Mouse (Mus musculus) MEL (cell line): ENCODE measurements around the gene Pxn. TPM values are rescaled to one million over a fixed set of nuclear protein-coding genes. Genes with fewer than 3 reads are reported as not detected.

Experiments used
- DNase-seq: peaks from one replicate; pipeline ENCODE4 v3.0.0; 2011; ENCODE audit warnings: low read depth, low spot score
- H3K27ac ChIP-seq: 2 replicates; pipeline ENCODE4 v1.5.1; 2012; ENCODE audit warnings: low read depth, mild to moderate bottlenecking, control low read depth, low read length, moderate library complexity; ENCODE audit not compliant: control insufficient read depth
- H3K27me3 ChIP-seq, 2 experiments: fragments of 150-350 bp in 1 of 2; sonication (generic) in 1 of 2; 2 replicates each; pipeline ENCODE4 v1.6.1; 2012; ENCODE audit warnings: low read length in 2 of 2, mild to moderate bottlenecking in 2 of 2, improper control_type of control experiment in 1 of 2, moderate library complexity in 1 of 2; ENCODE audit not compliant: insufficient read depth in 2 of 2, control insufficient read depth in 1 of 2
- H3K36me3 ChIP-seq, 2 experiments: 2 replicates each; pipeline ENCODE4 v1.6.1; 2012 to 2014; ENCODE audit warnings: low read length in 2 of 2, improper control_type of control experiment in 1 of 2, inconsistent platforms in 1 of 2, mild to moderate bottlenecking in 1 of 2; ENCODE audit not compliant: insufficient read depth in 2 of 2, control insufficient read depth in 1 of 2
- H3K4me1 ChIP-seq, 2 experiments: fragments of 150-350 bp in 1 of 2; sonication (generic) in 1 of 2; 2 replicates each; pipeline ENCODE4 v1.6.1; 2012; ENCODE audit warnings: low read length in 2 of 2, improper control_type of control experiment in 1 of 2, mild to moderate bottlenecking in 1 of 2; ENCODE audit not compliant: insufficient read depth in 2 of 2, control insufficient read depth in 1 of 2
- H3K4me3 ChIP-seq, 2 experiments: fragments of 150-350 bp in 1 of 2; sonication (generic) in 1 of 2; 2 replicates each; pipeline ENCODE4 v1.5.1; 2012; ENCODE audit warnings: low read depth in 2 of 2, low read length in 2 of 2, mild to moderate bottlenecking in 2 of 2, moderate library complexity in 2 of 2, control low read depth in 1 of 2, improper control_type of control experiment in 1 of 2; ENCODE audit not compliant: control insufficient read depth in 1 of 2, insufficient read depth in 1 of 2
- H3K79me2 ChIP-seq: 2 replicates; pipeline ENCODE4 v1.6.1; 2012; ENCODE audit warnings: mild to moderate bottlenecking, low read length, moderate library complexity; ENCODE audit not compliant: control insufficient read depth, poor library complexity, insufficient read depth
- H3K9ac ChIP-seq: 2 replicates; pipeline ENCODE4 v1.6.1; 2012; ENCODE audit warnings: low read depth, mild to moderate bottlenecking, control low read depth, low read length, moderate library complexity; ENCODE audit not compliant: control insufficient read depth, poor library complexity, severe bottlenecking
- H3K9me3 ChIP-seq: fragments of 150-350 bp; sonication (generic); replicated peaks from 2 replicates; pipeline ENCODE4 v1.6.1; 2012; ENCODE audit warnings: mild to moderate bottlenecking, low read length, improper control_type of control experiment, moderate library complexity; ENCODE audit not compliant: insufficient read depth
- CHD2 ChIP-seq: IDR thresholded peaks from 2 replicates; pipeline ENCODE4 v1.6.1; 2011; ENCODE audit warnings: low read length, improper control_type of control experiment
- CTCF ChIP-seq, 3 experiments: IDR thresholded peaks in 2 of 3; conservative IDR thresholded peaks in 1 of 3; 2 replicates each; pipeline ENCODE4 v1.5.1; 2011 to 2012; ENCODE audit warnings: low read length in 3 of 3, low read depth in 2 of 3, mild to moderate bottlenecking in 2 of 3, improper control_type of control experiment in 1 of 3, inconsistent platforms in 1 of 3, mixed read lengths in 1 of 3, moderate library complexity in 1 of 3; ENCODE audit not compliant: control insufficient read depth in 1 of 3, insufficient read depth in 1 of 3, poor library complexity in 1 of 3, severe bottlenecking in 1 of 3
- GABPA ChIP-seq: IDR thresholded peaks from 2 replicates; pipeline ENCODE4 v1.6.1; 2012; ENCODE audit warnings: low read depth, mild to moderate bottlenecking, inconsistent platforms, low read length, improper control_type of control experiment, moderate library complexity
- JUND ChIP-seq: IDR thresholded peaks from 2 replicates; pipeline ENCODE4 v1.6.1; 2011; ENCODE audit warnings: low read depth, mild to moderate bottlenecking, improper control_type of control experiment, low read length
- MAFK ChIP-seq: IDR thresholded peaks from 2 replicates; pipeline ENCODE4 v1.6.1; 2011; ENCODE audit warnings: low read depth, mild to moderate bottlenecking, low read length, improper control_type of control experiment, borderline replicate concordance
- MAX ChIP-seq: IDR thresholded peaks from 2 replicates; pipeline ENCODE4 v1.6.1; 2011; ENCODE audit warnings: low read length, improper control_type of control experiment
- MEF2A ChIP-seq: IDR thresholded peaks from 2 replicates; pipeline ENCODE4 v1.6.1; 2014; ENCODE audit warnings: low read depth, mild to moderate bottlenecking, inconsistent platforms, low read length, improper control_type of control experiment; ENCODE audit not compliant: poor library complexity, insufficient replicate concordance, severe bottlenecking; ENCODE audit errors: extremely low read depth
- MYB ChIP-seq: IDR thresholded peaks from 2 replicates; pipeline ENCODE4 v1.6.1; 2011; ENCODE audit warnings: mild to moderate bottlenecking, low read depth, low read length, improper control_type of control experiment
- MYC ChIP-seq: IDR thresholded peaks from 2 replicates; pipeline ENCODE4 v1.6.1; 2011; ENCODE audit warnings: low read depth, mild to moderate bottlenecking, low read length, improper control_type of control experiment, moderate library complexity
- NELFE ChIP-seq: IDR thresholded peaks from 2 replicates; pipeline ENCODE4 v1.6.1; 2011; ENCODE audit warnings: low read depth, low read length, improper control_type of control experiment
- POLR2A ChIP-seq, 2 experiments: IDR thresholded peaks; 2 replicates each; pipeline ENCODE4 v1.6.1; 2011 to 2012; ENCODE audit warnings: low read length in 2 of 2, mild to moderate bottlenecking in 2 of 2, control low read depth in 1 of 2, improper control_type of control experiment in 1 of 2, low read depth in 1 of 2, moderate library complexity in 1 of 2; ENCODE audit not compliant: control insufficient read depth in 1 of 2, insufficient read depth in 1 of 2, poor library complexity in 1 of 2
- POLR2AphosphoS5 ChIP-seq: IDR thresholded peaks from 2 replicates; pipeline ENCODE4 v1.6.1; 2012; ENCODE audit warnings: low read depth, borderline replicate concordance, mild to moderate bottlenecking, inconsistent platforms, low read length, moderate library complexity, mixed read lengths
- SIN3A ChIP-seq: IDR thresholded peaks from 2 replicates; pipeline ENCODE4 v1.6.1; 2012; ENCODE audit warnings: low read length, improper control_type of control experiment, inconsistent platforms
- SMC3 ChIP-seq: IDR thresholded peaks from 2 replicates; pipeline ENCODE4 v1.6.1; 2011; ENCODE audit warnings: low read depth, low read length, improper control_type of control experiment
- USF1 ChIP-seq: IDR thresholded peaks from 2 replicates; pipeline ENCODE4 v1.6.1; 2014; ENCODE audit warnings: low read depth, mild to moderate bottlenecking, inconsistent platforms, low read length, improper control_type of control experiment, moderate library complexity
- polyA plus RNA-seq, 2 experiments: library from polyadenylated mRNA; stranded (reverse) in 1 of 2; unstranded in 1 of 2; fragments of >175 nt in 1 of 2; fragments of >200 nt in 1 of 2; gene quantifications; 2 replicates each; pipeline versions ENCODE4 v1.2.1 to v1.2.4; 2012; ENCODE audit warnings: low replicate concordance in 2 of 2, low read depth in 1 of 2; ENCODE audit not compliant: insufficient read length in 2 of 2, insufficient read depth in 1 of 2, missing spikeins in 1 of 2
- total RNA-seq: library from RNA; depleted of rRNA; stranded (reverse); fragments of 300-350 nt; gene quantifications from 2 replicates; pipeline ENCODE4 v1.2.3, GENCODE M21; 2012

The Pxn gene
- total and polyA plus RNA-seq, 3 experiments: 15.2 to 167 (median 29.2) TPM

GRCm38 (mm10) chr5:115487353-115487752, 19.1 kb upstream of the Pxn start:
- peaks cover 0 to 8% of the 10 kb centered on the region in 2 experiments; a peak in 2 of 4 replicates for H3K36me3 ChIP-seq
- no peaks in the 10 kb centered on the region for H3K9me3 ChIP-seq
- H3K4me1 ChIP-seq: peaks cover 0 to 10% of the 10 kb centered on the region in 2 experiments; a peak in 2 of 4 replicates
- no peak overlapping the region for H3K27ac ChIP-seq
- TF ChIP-seq MAFK (no peak), USF1 (no peak), SMC3 (no peak), JUND (no peak), MYC (no peak), CHD2 (no peak), POLR2A (IDR thresholded peaks at IDR 0.05; ENCODE audit: control insufficient read depth in 1 of 2, insufficient read depth in 1 of 2, low read depth in 1 of 2, low read length in 2 of 2, poor library complexity in 1 of 2) (no peak), MEF2A (no peak), SIN3A (no peak), GABPA (no peak), MYB (no peak), MAX (no peak), NELFE (no peak)
- H3K4me3 ChIP-seq: no peak overlapping the region
- DNase-seq: no peak
- no peak overlapping the region for H3K9ac ChIP-seq
- H3K27me3 ChIP-seq: no peaks in the 10 kb centered on the region
- H3K79me2 ChIP-seq: no peaks in the 10 kb centered on the region

GRCm38 (mm10) chr5:115487942-115488580, 18.4 kb upstream of the Pxn start:
- H3K9ac ChIP-seq: peak overlapping the region; percentile 70
- DNase-seq: peak; percentile 75
- no peak overlapping the region; a peak in 1 of 4 replicates for H3K4me3 ChIP-seq
- H3K79me2 ChIP-seq: no peaks in the 10 kb centered on the region
- H3K36me3 ChIP-seq: peaks cover 0 to 8% of the 10 kb centered on the region in 2 experiments; a peak in 2 of 4 replicates
- no peaks in the 10 kb centered on the region for H3K9me3 ChIP-seq
- peaks cover 0 to 10% of the 10 kb centered on the region in 2 experiments; a peak in 2 of 4 replicates for H3K4me1 ChIP-seq
- TF ChIP-seq CTCF (IDR thresholded peaks at IDR 0.05 in 2 of 3, conservative IDR thresholded peaks at IDR 0.05 in 1 of 3; ENCODE audit: control insufficient read depth in 1 of 3, insufficient read depth in 1 of 3, low read depth in 2 of 3, low read length in 3 of 3, poor library complexity in 1 of 3, severe bottlenecking in 1 of 3): 0 out of 6 replicates have a peak, but pooled peaks of 1 of the 3 experiments have one; percentile 15
- TF ChIP-seq POLR2AphosphoS5: no peak
- peak overlapping the region; percentile 56 for H3K27ac ChIP-seq
- H3K27me3 ChIP-seq: no peaks in the 10 kb centered on the region
